Mouse (Mus musculus): ENCODE data around the gene Gck. TPM values are rescaled to one million over a fixed set of nuclear protein-coding genes. Genes with fewer than 3 reads are reported as not detected.
"Not testable (repeated sequence)": the region's sequence is repeated elsewhere in the genome, so short reads cannot be mapped to it uniquely, and the experiment has no call there.

Gck gene
- polyA plus RNA-seq, 1 experiment: 0.42 TPM

- no peak for DNase-seq (ENCODE audit: low read depth, low spot score)
- WGBS: 48% methylated on average over 5 of the region's 5 CpGs
Observed at GRCm38 (mm10) chr11:5914940-5915339, 34.9 kb downstream of the Gck start.

DNA sequence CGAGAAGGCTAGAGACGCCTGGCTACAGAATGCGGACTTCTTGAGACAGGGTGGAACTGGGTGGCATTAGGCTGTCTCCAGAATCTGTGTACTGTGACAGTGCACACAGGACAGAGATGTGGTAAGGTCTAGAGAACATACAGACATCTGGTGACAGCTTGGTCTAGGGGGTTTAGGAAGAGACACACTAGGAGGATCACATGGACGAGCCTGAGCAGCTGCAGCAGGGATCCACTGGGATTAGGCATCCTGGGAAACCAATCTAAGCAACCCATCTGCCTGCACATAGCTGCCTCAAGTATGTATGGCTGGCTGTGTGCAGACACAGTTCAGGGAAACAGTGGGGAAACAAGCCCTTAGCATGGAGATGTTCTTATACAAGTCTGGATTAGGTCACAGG is 35.9 kb downstream of the Gck start:
- DNase-seq (ENCODE audit: low read depth, low spot score): no peak
- WGBS: 85% methylated on average over 4 of the region's 4 CpGs

DNA sequence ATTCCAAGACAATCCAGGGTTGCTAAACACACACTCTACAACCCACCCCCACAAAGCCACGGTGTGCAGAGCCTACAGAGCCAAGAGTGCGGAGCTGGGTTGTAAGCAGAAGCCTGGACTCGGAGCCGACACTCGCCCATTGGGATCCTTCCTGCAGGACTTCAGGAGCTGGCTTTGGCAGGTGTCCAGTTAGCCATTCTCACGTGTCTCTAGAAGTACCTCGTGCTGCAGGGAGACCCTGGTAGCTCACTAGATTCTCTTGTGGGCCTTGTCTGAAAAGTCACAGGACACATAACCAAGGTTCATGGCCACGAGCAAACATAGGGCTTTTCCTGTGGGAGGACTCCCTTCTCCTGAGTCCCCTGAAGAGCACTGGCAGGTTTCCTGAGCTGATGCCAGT is 36.6 kb downstream of the Gck start:
- 50% methylated on average over 8 of the region's 8 CpGs for WGBS
- no peak for DNase-seq (ENCODE audit: low read depth, low spot score)

DNA sequence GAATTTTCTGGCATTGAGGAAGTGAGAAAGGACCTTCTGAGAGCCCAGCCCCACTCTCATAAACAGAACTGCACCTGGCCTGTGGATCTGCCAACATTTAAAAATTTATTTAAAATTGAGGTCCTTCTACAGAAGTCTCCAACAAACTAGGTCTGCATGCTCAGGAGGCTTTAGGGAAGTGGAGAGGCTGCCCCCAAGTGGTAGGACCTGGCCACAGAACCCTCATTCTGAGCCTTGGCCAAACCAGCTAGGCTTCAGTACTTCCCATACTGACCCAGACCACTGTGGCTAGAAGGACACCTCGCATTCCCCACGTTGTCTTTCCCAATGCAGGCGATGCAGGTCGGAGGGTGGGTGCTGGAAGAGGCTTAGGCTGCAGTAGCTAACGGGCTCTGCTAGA is 37.2 kb downstream of the Gck start:
- no peak for DNase-seq (ENCODE audit: low read depth, low spot score)
- 37% methylated on average over 5 of the region's 5 CpGs for WGBS

DNA sequence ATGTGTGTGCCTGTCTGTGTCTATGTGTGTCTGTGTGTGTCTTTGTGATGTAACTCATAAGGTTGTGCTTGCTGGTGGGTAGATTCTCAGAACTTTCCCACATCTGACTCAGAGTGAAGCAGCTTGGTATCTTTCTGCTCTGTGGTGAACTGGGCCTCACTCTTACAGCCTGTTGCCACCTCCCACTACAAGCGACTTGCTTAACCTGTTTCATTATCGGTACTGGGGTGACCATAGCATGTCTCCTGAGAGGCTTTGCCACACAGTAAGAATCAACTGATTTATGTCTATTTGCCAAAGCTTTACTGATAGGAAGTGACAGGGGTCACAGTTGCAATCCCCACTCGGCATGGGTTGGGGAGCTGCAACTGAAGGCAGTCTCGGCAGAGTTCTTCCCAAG is 41.2 kb downstream of the Gck start:
- WGBS: 40% methylated on average over 4 of the region's 4 CpGs
- no peak for DNase-seq (ENCODE audit: low read depth, low spot score)

DNA sequence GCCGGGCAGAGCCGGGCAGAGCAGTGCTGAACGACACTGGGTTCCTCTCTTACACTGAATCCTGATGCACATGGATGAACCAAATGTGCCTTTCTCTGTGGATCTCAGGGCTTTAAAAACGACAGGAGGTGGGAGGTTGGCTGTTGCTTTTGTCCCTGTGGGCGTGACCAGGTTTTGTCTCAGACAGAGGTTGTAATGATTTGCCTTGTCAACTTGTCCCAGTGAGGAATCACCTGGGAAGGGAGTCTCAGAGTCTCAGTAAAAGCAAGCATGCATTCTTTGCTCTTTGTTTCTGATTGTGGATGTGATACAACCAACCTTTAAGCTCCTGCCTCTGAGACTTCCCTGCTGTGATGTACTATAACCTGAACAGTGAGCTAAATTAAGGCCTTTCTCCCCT is 42.8 kb downstream of the Gck start:
- 67% methylated on average over 5 of the region's 5 CpGs for WGBS
- DNase-seq (ENCODE audit: low read depth, low spot score): no peak

DNA sequence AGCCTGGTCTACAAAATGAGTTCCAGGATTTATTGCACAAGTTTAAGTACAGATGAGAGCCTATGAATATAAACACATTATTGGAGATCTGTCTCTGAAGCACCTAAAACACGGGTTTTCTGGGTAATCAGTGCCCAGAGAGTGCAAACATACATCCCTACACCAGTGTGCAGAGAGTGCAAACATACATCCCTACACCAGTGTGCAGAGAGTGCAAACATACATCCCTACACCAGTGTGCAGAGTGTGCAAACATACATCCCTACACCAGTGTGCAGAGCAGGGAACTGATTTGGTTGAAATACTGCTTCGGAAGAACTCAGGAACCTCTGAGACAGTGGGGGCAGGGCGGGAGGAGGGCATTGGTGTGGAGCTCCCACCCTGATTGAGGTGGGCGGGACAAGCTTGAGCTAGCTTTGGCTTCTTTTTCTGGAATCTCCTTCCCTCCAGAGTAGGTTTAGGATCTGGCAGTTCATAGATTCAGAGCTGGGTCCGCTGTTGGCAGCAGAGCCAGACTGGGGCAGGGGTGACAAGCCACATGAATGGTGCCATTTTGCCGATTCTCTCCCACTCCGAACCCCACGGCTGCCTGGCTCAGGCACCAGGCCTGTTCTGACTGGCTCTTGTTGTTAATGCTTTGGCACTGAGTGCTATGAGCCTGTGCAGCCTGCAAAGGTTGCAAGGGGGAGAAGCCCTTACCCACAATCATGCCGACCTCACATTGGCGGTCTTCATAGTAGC is 43.9 kb downstream of the Gck start:
- WGBS: 80% methylated on average over 10 of the region's 10 CpGs
- no peak for DNase-seq (ENCODE audit: low read depth, low spot score)

- WGBS: 90% methylated on average over 6 of the region's 6 CpGs
- DNase-seq (ENCODE audit: low read depth, low spot score): no peak
Observed at GRCm38 (mm10) chr11:5904871-5905270, 45.0 kb downstream of the Gck start.

DNA sequence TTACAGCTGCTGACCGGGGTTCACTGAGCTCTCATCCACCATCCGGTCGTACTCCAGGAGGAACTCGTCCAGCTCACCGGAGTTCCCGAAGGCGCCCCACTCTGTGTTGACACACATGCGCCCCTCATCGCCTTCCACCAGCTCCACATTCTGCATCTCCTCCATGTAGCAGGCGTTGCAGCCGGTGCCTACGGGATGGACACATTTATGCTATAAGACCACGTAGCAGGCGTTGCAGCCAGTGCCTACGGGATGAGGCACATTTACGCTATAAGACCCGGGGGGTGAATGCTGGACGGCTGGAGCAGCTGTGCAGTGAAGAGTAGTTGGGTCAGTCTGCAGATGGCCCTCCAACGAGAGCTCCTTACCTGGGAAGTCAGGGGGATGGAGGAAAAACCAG is 45.5 kb downstream of the Gck start:
- 85% methylated on average over 19 of the region's 19 CpGs for WGBS
- no peak for DNase-seq (ENCODE audit: low read depth, low spot score)

DNA sequence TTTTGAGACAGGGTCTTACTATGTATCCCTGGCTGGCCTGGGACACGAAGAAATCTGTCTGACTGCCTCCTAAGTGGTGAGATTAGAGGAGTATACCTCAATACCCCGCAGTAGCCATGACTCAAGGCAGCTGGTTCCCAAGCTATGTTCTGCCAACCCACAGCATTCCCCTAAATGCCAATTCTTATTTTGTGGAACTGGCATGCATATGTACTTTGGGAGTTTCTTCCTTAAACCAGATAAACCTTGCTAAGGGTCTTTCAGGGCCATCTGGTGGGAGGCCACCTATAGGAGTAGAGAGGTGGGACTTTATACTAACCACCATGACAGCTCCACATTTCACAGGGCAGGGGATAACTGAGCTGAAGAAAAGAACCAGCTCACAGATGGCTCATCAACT is 46.0 kb downstream of the Gck start:
- 74% methylated on average over 2 of the region's 2 CpGs for WGBS
- no peak for DNase-seq (ENCODE audit: low read depth, low spot score)

- 31% methylated on average over 6 of the region's 6 CpGs for WGBS
- DNase-seq (ENCODE audit: low read depth, low spot score): no peak
Observed at GRCm38 (mm10) chr11:5902390-5902789, 47.5 kb downstream of the Gck start.

DNA sequence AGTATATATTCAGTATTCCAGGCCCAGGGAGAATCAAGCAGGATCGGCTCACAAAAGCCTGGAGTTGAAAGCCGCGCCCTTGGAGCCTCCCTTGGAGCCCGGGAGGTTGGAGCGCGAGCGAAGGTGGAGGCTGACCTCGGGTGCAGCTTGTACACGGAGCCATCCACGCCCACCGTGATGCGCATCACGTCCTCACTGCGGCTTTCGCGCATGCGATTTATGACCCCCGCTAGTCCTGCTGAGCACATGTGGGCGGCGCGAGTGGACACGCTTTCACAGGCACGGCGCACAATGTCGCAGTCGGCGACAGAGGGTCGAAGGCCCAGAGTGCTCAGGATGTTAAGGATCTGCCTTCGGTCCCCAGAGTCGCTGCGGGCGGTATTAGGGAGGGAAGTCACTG is 47.9 kb downstream of the Gck start:
- DNase-seq (ENCODE audit: low read depth, low spot score): no peak
- 4% methylated on average over 32 of the region's 32 CpGs for WGBS

GRCm38 (mm10) chr11:5901320-5901719 is 48.6 kb downstream of the Gck start:
- 57% methylated on average over 3 of the region's 3 CpGs for WGBS
- no peak for DNase-seq (ENCODE audit: low read depth, low spot score)

- WGBS: 95% methylated on average over 10 of the region's 10 CpGs
- no peak for DNase-seq (ENCODE audit: low read depth, low spot score)
Observed at GRCm38 (mm10) chr11:5899286-5899685, 50.6 kb downstream of the Gck start.

GRCm38 (mm10) chr11:5898531-5898930 is 51.4 kb downstream of the Gck start, which contains the start of gene Myl7:
Gene Myl7 (minus strand): TSS chr11:5898782.
- 31% methylated on average over 5 of the region's 5 CpGs for WGBS
- DNase-seq (ENCODE audit: low read depth, low spot score): no peak

- DNase-seq (ENCODE audit: low read depth, low spot score): no peak
- 54% methylated on average over 10 of the region's 10 CpGs for WGBS
Observed at GRCm38 (mm10) chr11:5897839-5898238, 52.0 kb downstream of the Gck start.

- WGBS: 43% methylated on average over 16 of the region's 16 CpGs
- DNase-seq (ENCODE audit: low read depth, low spot score): no peak
Observed at GRCm38 (mm10) chr11:5897230-5897629, 52.7 kb downstream of the Gck start.

- 94% methylated on average over 6 of the region's 6 CpGs for WGBS
- DNase-seq (ENCODE audit: low read depth, low spot score): no peak
Observed at GRCm38 (mm10) chr11:5893807-5894206, 56.1 kb downstream of the Gck start.

- DNase-seq (ENCODE audit: low read depth, low spot score): no peak
- 64% methylated on average over 4 of the region's 4 CpGs for WGBS
Observed at GRCm38 (mm10) chr11:5892810-5893368, 57.0 kb downstream of the Gck start.

DNA sequence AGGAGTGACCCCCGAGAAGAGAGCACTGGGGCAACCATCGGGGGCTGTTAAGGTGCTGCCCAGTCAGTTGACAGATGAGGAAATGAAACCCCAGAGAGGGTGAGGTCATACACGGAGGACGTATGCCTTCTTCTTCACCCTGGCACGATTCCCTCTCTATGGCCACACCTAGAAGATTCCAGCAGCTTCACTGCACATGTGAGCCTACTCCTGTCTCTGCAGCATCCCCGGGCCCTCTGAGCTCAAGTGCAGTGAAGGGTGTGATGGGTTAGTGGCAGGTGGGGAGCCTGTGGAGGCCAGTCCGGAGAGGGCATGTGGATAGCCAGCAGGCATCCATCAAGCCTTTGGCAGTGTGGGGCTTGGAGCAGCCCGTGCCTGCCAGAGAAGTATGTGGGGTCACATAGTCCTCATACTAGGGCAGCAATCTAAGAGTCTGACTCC is 57.7 kb downstream of the Gck start:
- no peak for DNase-seq (ENCODE audit: low read depth, low spot score)
- 25% methylated on average over 8 of the region's 8 CpGs for WGBS

- WGBS: 65% methylated on average over 5 of the region's 5 CpGs
- not testable (repeated sequence) for DNase-seq (ENCODE audit: low read depth, low spot score)
Observed at GRCm38 (mm10) chr11:5888563-5888962, 61.3 kb downstream of the Gck start.

DNA sequence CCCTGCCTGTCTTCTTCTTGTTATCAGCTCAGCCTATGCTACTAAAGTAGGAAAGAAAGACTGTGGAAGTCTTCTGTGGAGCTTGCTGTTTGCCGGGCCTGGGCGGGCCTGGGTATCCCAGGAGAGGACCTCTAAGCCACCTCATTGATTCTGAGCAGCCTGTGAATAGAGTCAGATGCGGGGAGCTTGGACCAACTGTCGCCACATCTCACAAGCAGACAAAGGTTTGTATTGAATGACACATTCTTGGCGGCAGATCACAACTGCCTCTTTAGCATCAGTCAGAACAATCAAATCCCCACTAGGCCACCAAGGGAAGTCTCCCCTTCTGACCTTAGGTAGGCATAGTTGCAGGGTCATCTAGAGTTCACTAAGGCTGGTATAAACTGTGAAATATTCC is 62.6 kb downstream of the Gck start:
- DNase-seq (ENCODE audit: low read depth, low spot score): no peak
- 89% methylated on average over 5 of the region's 5 CpGs for WGBS
